Mouse (Mus musculus): ENCODE data around the gene Ninj2. TPM values are rescaled to one million over a fixed set of nuclear protein-coding genes. Genes with fewer than 3 reads are reported as not detected.

Gene Ninj2
- polyA plus RNA-seq, 1 experiment from 2014 or later, result not detected

DNA sequence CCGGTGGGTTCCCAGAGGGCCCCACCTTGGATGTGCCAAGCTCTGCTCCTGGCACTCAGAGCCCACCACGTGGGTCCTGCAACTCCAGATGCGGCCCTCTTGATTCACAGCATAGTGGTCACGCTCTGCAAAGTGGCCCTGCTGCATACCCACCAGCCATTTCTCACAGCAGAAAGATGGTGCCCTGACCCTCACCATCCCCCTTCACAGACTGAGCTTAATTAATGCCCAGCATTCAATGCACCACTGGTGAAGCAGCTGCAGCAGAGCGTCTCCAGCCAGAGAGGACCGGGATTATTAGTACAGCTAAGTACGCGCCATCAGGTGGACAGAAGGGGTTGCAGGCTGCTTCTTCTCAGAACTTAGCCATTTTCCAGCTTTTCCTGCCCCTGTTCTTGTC is 109.3 kb downstream of the Ninj2 start:
- Histone ChIP-seq H3K9me3 (no peaks in the 10 kb centered on the region), H3K4me3 (no peak overlapping the region), H3K27me3 (ENCODE audit: insufficient read depth, poor library complexity, severe bottlenecking) (peaks cover 11% of the 10 kb centered on the region), H3K4me1 (peaks cover 28% of the 10 kb centered on the region), H3K36me3 (no peaks in the 10 kb centered on the region), H3K27ac (no peak overlapping the region)
- no peak for DNase-seq (ENCODE audit: low spot score)
- WGBS, result 84% methylated on average over 8 of the region's 8 CpGs

- H3K4me1 ChIP-seq, result peaks cover 21% of the 10 kb centered on the region
- no peaks in the 10 kb centered on the region for H3K9me3 ChIP-seq
- no peak overlapping the region for H3K4me3 ChIP-seq
- 85% methylated on average over 5 of the region's 5 CpGs for WGBS
- no peak overlapping the region for H3K27ac ChIP-seq
- no peak for DNase-seq (ENCODE audit: low spot score)
- H3K36me3 ChIP-seq, result no peaks in the 10 kb centered on the region
- peaks cover 11% of the 10 kb centered on the region for H3K27me3 ChIP-seq (ENCODE audit: insufficient read depth, poor library complexity, severe bottlenecking)
These were observed 113.4 kb downstream of the Ninj2 start for GRCm38 (mm10) chr6:120206586-120206985.

- DNase-seq (ENCODE audit: low spot score), result no peak
- Histone ChIP-seq H3K9me3 (no peaks in the 10 kb centered on the region), H3K36me3 (no peaks in the 10 kb centered on the region), H3K27me3 (ENCODE audit: insufficient read depth, poor library complexity, severe bottlenecking) (no peaks in the 10 kb centered on the region), H3K4me3 (no peak overlapping the region), H3K27ac (no peak overlapping the region), H3K4me1 (peaks cover 24% of the 10 kb centered on the region)
- 82% methylated on average over 6 of the region's 6 CpGs for WGBS
These were observed 118.4 kb downstream of the Ninj2 start for GRCm38 (mm10) chr6:120211536-120211935.

DNA sequence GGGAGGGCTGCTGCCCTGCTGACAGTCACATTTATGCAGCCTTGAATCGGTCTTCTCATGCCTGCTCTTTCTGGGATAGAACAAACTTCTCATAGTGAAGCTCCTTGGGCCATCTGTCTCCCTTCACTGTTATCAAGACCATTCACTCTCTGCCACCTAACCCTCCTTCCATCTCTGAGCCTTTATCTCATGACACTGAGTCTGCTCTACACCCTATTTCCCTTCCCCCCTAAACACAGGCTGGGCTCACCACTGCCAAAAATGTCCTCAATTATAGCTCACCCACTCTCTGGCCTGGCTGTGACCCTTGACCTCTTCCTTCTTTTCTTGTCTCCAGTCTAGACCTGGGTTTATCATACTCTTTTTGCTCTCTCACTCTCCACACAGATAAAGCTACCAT is 123.6 kb downstream of the Ninj2 start:
- Histone ChIP-seq H3K27me3 (ENCODE audit: insufficient read depth, poor library complexity, severe bottlenecking) (no peaks in the 10 kb centered on the region), H3K27ac (peak overlapping the region; percentile 50; the same call in 1 of the 2 replicates)

DNA sequence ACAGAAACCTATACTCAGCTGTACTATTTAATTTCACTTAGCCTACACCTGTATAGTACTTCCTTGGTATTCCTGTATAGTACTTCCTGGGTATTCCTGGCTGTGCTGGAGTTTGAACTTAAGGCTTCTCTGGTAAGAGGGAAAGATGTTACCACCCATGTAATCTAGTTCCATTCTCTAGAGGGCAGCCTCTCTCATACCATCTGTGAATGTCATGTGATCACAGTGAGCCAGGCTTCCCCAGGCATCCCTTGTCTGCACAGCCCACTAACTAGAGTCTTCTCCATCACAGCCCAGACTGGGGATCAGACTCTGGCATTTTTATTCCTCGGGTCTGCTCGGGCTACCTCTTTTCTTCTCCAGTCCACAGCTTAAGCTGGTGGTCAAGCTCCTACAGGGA is 126.1 kb downstream of the Ninj2 start:
- Histone ChIP-seq H3K27me3 (ENCODE audit: insufficient read depth, poor library complexity, severe bottlenecking) (no peaks in the 10 kb centered on the region), H3K27ac (no peak overlapping the region), H3K9me3 (no peaks in the 10 kb centered on the region), H3K36me3 (no peaks in the 10 kb centered on the region), H3K4me1 (peaks cover 36% of the 10 kb centered on the region), H3K4me3 (no peak overlapping the region)
- no peak for DNase-seq (ENCODE audit: low spot score)
- 73% methylated on average over 2 of the region's 2 CpGs for WGBS

More for the DNA sequence above, 123.6 kb downstream of the Ninj2 start:
- H3K9me3 ChIP-seq, result no peaks in the 10 kb centered on the region
- WGBS, result 21% methylated on average over 1 of the region's 1 CpGs
- peaks cover 27% of the 10 kb centered on the region for H3K4me1 ChIP-seq
- H3K36me3 ChIP-seq, result no peaks in the 10 kb centered on the region
- DNase-seq (ENCODE audit: low spot score), result no peak
- H3K4me3 ChIP-seq, result no peak overlapping the region

DNA sequence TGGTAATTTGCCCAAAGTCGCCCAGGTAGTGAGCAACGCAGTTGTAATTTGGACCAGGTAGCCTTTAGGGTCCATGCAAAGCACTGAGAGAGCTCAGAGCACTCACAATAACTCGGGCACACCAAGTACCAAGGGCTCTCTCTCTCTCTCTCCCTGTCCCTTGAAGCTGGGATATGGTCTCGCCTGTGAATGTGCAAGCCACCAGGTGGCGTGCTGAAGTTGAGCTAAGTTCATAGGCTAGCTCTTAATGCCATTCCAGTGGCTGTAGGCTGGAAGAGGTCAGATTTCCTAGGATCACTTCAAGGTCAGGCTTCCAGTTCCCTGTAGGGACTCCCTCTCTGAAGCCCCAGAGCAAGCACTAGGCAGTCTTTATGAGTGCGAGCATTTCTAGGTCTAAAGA is 129.5 kb downstream of the Ninj2 start:
- Histone ChIP-seq H3K4me3 (no peak overlapping the region), H3K27ac (no peak overlapping the region), H3K36me3 (no peaks in the 10 kb centered on the region), H3K9me3 (no peaks in the 10 kb centered on the region), H3K4me1 (peaks cover 25% of the 10 kb centered on the region), H3K27me3 (ENCODE audit: insufficient read depth, poor library complexity, severe bottlenecking) (no peaks in the 10 kb centered on the region)
- 22% methylated on average over 6 of the region's 6 CpGs for WGBS
- no peak for DNase-seq (ENCODE audit: low spot score)

DNA sequence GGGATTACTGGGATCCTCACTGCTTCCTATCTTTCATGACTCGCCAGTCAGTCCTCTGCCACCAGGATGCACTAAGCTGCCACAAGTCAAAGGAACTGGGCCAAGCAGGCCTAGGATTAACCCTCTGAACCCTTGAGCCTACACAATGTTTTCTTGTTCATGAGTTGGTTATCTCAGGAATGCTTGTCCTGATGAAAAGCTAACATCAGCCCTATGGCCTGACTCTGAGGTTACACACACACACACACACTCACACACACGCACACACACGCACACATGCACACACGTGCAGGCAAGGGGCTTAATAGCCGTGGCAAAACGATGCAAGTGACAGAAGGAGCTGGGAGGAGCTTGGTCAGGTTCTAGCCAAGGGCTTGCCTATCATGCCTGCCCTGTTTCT is 132.2 kb downstream of the Ninj2 start:
- H3K9me3 ChIP-seq, result no peaks in the 10 kb centered on the region
- H3K27me3 ChIP-seq (ENCODE audit: insufficient read depth, poor library complexity, severe bottlenecking), result no peaks in the 10 kb centered on the region
- no peak for DNase-seq (ENCODE audit: low spot score)
- WGBS, result 48% methylated on average over 6 of the region's 6 CpGs
- H3K4me1 ChIP-seq, result peaks cover 25% of the 10 kb centered on the region
- no peaks in the 10 kb centered on the region for H3K36me3 ChIP-seq
- H3K27ac ChIP-seq, result peak overlapping the region; percentile 4; the same call in 1 of the 2 replicates
- H3K4me3 ChIP-seq, result no peak overlapping the region

- Histone ChIP-seq H3K4me3 (no peak overlapping the region), H3K27ac (no peak overlapping the region), H3K4me1 (peaks cover 20% of the 10 kb centered on the region), H3K27me3 (ENCODE audit: insufficient read depth, poor library complexity, severe bottlenecking) (no peaks in the 10 kb centered on the region), H3K9me3 (no peaks in the 10 kb centered on the region), H3K36me3 (no peaks in the 10 kb centered on the region)
- DNase-seq (ENCODE audit: low spot score), result no peak
- WGBS, result 88% methylated on average over 7 of the region's 7 CpGs
These were observed 133.9 kb downstream of the Ninj2 start for GRCm38 (mm10) chr6:120227068-120227467.

GRCm38 (mm10) chr6:120229806-120230205 is 136.7 kb downstream of the Ninj2 start:
- peaks cover 27% of the 10 kb centered on the region for H3K4me1 ChIP-seq
- H3K9me3 ChIP-seq, result no peaks in the 10 kb centered on the region
- H3K27ac ChIP-seq, result no peak overlapping the region
- no peaks in the 10 kb centered on the region for H3K36me3 ChIP-seq
- no peaks in the 10 kb centered on the region for H3K27me3 ChIP-seq (ENCODE audit: insufficient read depth, poor library complexity, severe bottlenecking)
- no peak overlapping the region for H3K4me3 ChIP-seq
- DNase-seq (ENCODE audit: low spot score), result no peak
- WGBS, result 71% methylated on average over 7 of the region's 7 CpGs

GRCm38 (mm10) chr6:120230441-120230840 is 137.3 kb downstream of the Ninj2 start:
- no peak overlapping the region for H3K27ac ChIP-seq
- H3K36me3 ChIP-seq, result no peaks in the 10 kb centered on the region
- H3K4me3 ChIP-seq, result no peak overlapping the region
- H3K9me3 ChIP-seq, result no peaks in the 10 kb centered on the region
- WGBS, result 49% methylated on average over 1 of the region's 1 CpGs
- H3K27me3 ChIP-seq (ENCODE audit: insufficient read depth, poor library complexity, severe bottlenecking), result no peaks in the 10 kb centered on the region
- no peak for DNase-seq (ENCODE audit: low spot score)
- H3K4me1 ChIP-seq, result peaks cover 27% of the 10 kb centered on the region

- Histone ChIP-seq H3K4me3 (no peak overlapping the region), H3K9me3 (no peaks in the 10 kb centered on the region), H3K4me1 (peaks cover 27% of the 10 kb centered on the region), H3K27me3 (ENCODE audit: insufficient read depth, poor library complexity, severe bottlenecking) (no peaks in the 10 kb centered on the region), H3K27ac (no peak overlapping the region), H3K36me3 (no peaks in the 10 kb centered on the region)
- no peak for DNase-seq (ENCODE audit: low spot score)
- WGBS, result 90% methylated on average over 6 of the region's 6 CpGs
These were observed 139.7 kb downstream of the Ninj2 start for GRCm38 (mm10) chr6:120232885-120233284.

- no peak overlapping the region for H3K4me3 ChIP-seq
- no peak for DNase-seq (ENCODE audit: low spot score)
- no peaks in the 10 kb centered on the region for H3K36me3 ChIP-seq
- WGBS, result 32% methylated on average over 7 of the region's 7 CpGs
- H3K27me3 ChIP-seq (ENCODE audit: insufficient read depth, poor library complexity, severe bottlenecking), result no peaks in the 10 kb centered on the region
- H3K4me1 ChIP-seq, result peaks cover 31% of the 10 kb centered on the region
- no peaks in the 10 kb centered on the region for H3K9me3 ChIP-seq
- H3K27ac ChIP-seq, result no peak overlapping the region
These were observed 142.7 kb downstream of the Ninj2 start for GRCm38 (mm10) chr6:120235874-120236273.

DNA sequence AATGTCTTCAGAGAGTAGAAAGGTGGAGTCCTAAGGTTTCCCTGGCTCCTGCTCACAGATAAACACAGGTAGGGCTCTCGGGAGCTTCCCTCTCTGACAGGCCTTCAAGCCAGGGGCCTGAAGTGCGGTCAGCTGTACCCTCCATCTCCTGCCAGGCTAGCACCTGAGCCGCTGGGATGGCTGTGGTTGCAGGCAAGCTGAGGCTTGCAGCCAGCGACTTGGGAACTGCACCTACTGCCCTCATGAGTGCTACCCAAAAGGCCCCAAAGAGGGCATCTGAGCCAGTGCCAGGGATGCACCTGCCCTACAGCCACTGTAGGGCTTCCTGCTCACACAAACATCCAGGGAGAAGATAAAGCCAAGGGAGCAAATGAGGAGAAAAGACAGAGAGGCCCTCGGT is 147.3 kb downstream of the Ninj2 start:
- WGBS, result 72% methylated on average over 5 of the region's 5 CpGs
- Histone ChIP-seq H3K9me3 (no peaks in the 10 kb centered on the region), H3K4me3 (no peak overlapping the region), H3K36me3 (no peaks in the 10 kb centered on the region), H3K27me3 (ENCODE audit: insufficient read depth, poor library complexity, severe bottlenecking) (peaks cover 4% of the 10 kb centered on the region; the same call in 1 of the 2 replicates), H3K4me1 (peaks cover 16% of the 10 kb centered on the region), H3K27ac (no peak overlapping the region)
- no peak for DNase-seq (ENCODE audit: low spot score)

DNA sequence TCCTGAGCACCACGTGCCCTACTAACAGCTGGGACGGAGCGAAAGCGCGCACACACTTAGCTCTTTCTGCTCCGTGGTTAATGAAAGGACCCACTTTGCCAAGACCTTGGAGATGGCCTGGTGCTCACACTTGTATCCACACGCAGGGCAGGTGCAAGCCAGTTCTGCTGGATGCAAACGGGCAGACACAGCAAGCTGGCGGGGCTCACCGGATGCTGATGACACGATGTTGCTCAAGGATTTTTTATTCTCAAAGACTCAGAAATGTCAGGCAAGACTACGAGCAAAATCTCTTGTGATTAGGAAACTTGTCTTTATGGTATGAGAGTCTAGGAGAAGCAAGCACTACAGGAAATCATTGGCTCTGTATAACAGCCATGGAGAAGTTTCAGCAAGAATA is 148.3 kb downstream of the Ninj2 start:
- no peak overlapping the region for H3K27ac ChIP-seq
- H3K27me3 ChIP-seq (ENCODE audit: insufficient read depth, poor library complexity, severe bottlenecking), result peaks cover 4% of the 10 kb centered on the region; the same call in 1 of the 2 replicates
- no peak for DNase-seq (ENCODE audit: low spot score)
- H3K36me3 ChIP-seq, result no peaks in the 10 kb centered on the region
- peaks cover 8% of the 10 kb centered on the region for H3K4me1 ChIP-seq
- WGBS, result 88% methylated on average over 12 of the region's 12 CpGs
- H3K4me3 ChIP-seq, result no peak overlapping the region
- no peaks in the 10 kb centered on the region for H3K9me3 ChIP-seq
